Mouse (Mus musculus) embryonic facial prominence, embryonic 15.5 days (tissue): ENCODE measurements at regions not wholly inside any gene's neighbourhood (a gene's known extent, or its start where the extent isn't known, plus 50 kb on each side); places are given as distances from the start of the nearest gene placed in this dataset.

Source experiments
- ATAC-seq: fragments of 200-750 bp; cut with Nextera tagmentation; 2 replicates; pipeline ENCODE4 v1.8.0; 2017; ENCODE audit warnings: low read depth, moderate TSS enrichment; ENCODE audit not compliant: insufficient number of reproducible peaks, low FRiP score, low TSS enrichment
- H3K27ac ChIP-seq: fragments of 300-500 bp; sonication (generic); replicated peaks from 2 replicates; pipeline ENCODE4 v1.5.1; 2015; ENCODE audit warnings: mild to moderate bottlenecking, inconsistent platforms
- H3K27me3 ChIP-seq: fragments of 300-500 bp; sonication (generic); 2 replicates; pipeline ENCODE4 v1.6.1; 2015; ENCODE audit warnings: inconsistent platforms
- H3K36me3 ChIP-seq: fragments of 300-500 bp; sonication (generic); 2 replicates; pipeline ENCODE4 v1.6.1; 2015; ENCODE audit warnings: mild to moderate bottlenecking, inconsistent platforms
- H3K4me1 ChIP-seq: fragments of 300-500 bp; sonication (generic); 2 replicates; pipeline ENCODE4 v1.6.1; 2015; ENCODE audit warnings: inconsistent platforms
- H3K4me2 ChIP-seq: fragments of 300-500 bp; sonication (generic); replicated peaks from 2 replicates; pipeline ENCODE4 v1.6.1; 2015; ENCODE audit warnings: mild to moderate bottlenecking, inconsistent platforms
- H3K4me3 ChIP-seq: fragments of 300-500 bp; sonication (generic); replicated peaks from 2 replicates; pipeline ENCODE4 v1.5.1; 2015; ENCODE audit warnings: mild to moderate bottlenecking, inconsistent platforms
- H3K9ac ChIP-seq: fragments of 300-500 bp; sonication (generic); 2 replicates; pipeline ENCODE4 v1.6.1; 2015; ENCODE audit warnings: inconsistent platforms
- H3K9me3 ChIP-seq: fragments of 300-500 bp; sonication (generic); replicated peaks from 2 replicates; pipeline ENCODE4 v1.6.1; 2016; ENCODE audit warnings: inconsistent platforms
- WGBS: fragments of 180-500 bp; shearing (Covaris S2); methylation state at CpG from one replicate; pipeline ENCODE4 v1.1.7; 2015; 5-methylcytosine and 5-hydroxymethylcytosine counted together

DNA sequence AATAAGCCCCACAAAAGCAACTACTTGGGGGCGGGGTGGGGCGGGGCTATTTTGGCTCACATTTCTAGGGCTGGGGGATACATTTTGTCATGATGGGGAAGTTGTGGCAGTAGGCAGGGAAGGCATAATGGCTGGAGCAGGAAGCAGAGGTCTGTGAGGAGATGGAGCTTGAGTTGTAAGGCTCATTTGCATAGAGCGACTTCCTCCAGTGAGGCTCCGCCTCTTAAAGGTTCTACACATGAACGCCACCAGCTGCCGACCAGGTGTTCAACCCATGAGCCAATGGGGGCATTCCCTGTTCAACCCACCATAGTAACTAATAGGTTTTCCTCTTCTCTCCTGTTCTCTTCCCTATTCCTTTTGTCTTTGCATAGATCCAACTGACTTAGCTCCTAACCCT lies 302.1 kb upstream of the 4931429L15Rik start:
- 85% methylated on average over 6 of the region's 6 CpGs for WGBS
- no peaks in the 10 kb centered on the region for H3K4me1 ChIP-seq
- no peaks in the 10 kb centered on the region for H3K9me3 ChIP-seq
- H3K4me2 ChIP-seq = no peak overlapping the region
- H3K4me3 ChIP-seq = no peak overlapping the region
- H3K27ac ChIP-seq = no peak overlapping the region
- no peak overlapping the region for H3K9ac ChIP-seq
- ATAC-seq = no peak
- no peaks in the 10 kb centered on the region for H3K36me3 ChIP-seq
- H3K27me3 ChIP-seq = no peaks in the 10 kb centered on the region

GRCm38 (mm10) chr9:46610101-46611005 lies 290.6 kb upstream of the 4931429L15Rik start:
- WGBS = 33% methylated on average over 11 of the region's 11 CpGs
- Histone ChIP-seq H3K4me2 (no peak overlapping the region), H3K36me3 (no peaks in the 10 kb centered on the region), H3K27me3 (no peaks in the 10 kb centered on the region), H3K4me3 (no peak overlapping the region), H3K9ac (no peak overlapping the region), H3K4me1 (no peaks in the 10 kb centered on the region), H3K27ac (no peak overlapping the region), H3K9me3 (no peaks in the 10 kb centered on the region)
- no peak for ATAC-seq

- H3K36me3 ChIP-seq = no peaks in the 10 kb centered on the region
- no peaks in the 10 kb centered on the region for H3K27me3 ChIP-seq
- no peak for ATAC-seq
- WGBS = 84% methylated on average over 8 of the region's 8 CpGs
- H3K4me2 ChIP-seq = no peak overlapping the region
- H3K4me1 ChIP-seq = no peaks in the 10 kb centered on the region
- no peak overlapping the region for H3K27ac ChIP-seq
- H3K9ac ChIP-seq = no peak overlapping the region
- no peaks in the 10 kb centered on the region for H3K9me3 ChIP-seq
- H3K4me3 ChIP-seq = no peak overlapping the region
Observed at GRCm38 (mm10) chr9:46608695-46609094, 288.9 kb upstream of the 4931429L15Rik start.

GRCm38 (mm10) chr9:46600803-46601202 lies 281.0 kb upstream of the 4931429L15Rik start:
- H3K4me2 ChIP-seq = no peak overlapping the region
- 76% methylated on average over 9 of the region's 9 CpGs for WGBS
- H3K9ac ChIP-seq = no peak overlapping the region
- H3K36me3 ChIP-seq = no peaks in the 10 kb centered on the region
- ATAC-seq = no peak
- no peak overlapping the region for H3K27ac ChIP-seq
- H3K9me3 ChIP-seq = no peaks in the 10 kb centered on the region
- no peak overlapping the region for H3K4me3 ChIP-seq
- peaks cover 2% of the 10 kb centered on the region; the same call in 1 of the 2 replicates for H3K27me3 ChIP-seq
- peaks cover 36% of the 10 kb centered on the region for H3K4me1 ChIP-seq

DNA sequence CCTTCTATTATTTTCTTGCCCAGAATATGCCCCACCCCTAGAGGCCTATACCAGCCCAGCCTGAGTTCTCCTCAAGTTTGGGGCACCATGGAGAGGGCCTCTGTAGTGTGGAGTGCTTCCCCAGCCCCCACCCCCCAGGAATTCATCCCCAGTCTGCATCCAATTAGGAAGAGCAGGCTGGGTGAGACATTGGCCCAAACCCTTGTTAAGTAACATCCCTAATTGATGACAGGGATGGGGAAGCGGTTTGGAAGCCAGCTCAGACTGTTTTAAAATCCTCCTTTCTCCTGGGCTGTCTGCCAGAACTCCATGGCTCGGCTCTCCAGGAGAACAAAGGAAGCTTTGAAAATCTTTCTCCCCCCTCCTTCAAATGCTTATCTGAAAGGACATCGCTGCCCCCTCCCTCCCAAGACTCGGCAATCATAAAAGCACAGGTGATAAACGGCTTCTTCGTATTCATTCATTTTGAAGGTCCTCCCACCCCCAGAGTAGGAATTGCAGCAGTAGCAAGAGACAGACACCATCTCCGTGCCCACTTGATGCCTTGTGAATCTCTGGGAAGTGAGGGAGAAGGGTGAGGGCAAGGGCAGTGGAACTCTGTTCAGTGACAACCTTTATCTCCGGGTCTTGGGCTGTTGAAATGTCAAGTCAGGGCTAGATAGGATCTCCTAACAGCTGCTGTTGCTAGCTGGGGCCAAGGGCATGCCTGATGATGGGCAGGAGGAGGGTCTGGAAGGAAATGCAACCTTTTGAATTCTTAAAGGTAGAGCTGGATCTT lies 280.3 kb upstream of the 4931429L15Rik start:
- no peaks in the 10 kb centered on the region for H3K9me3 ChIP-seq
- peak; percentile 88 for ATAC-seq
- H3K4me1 ChIP-seq = peaks cover 36% of the 10 kb centered on the region
- 13% methylated on average over 8 of the region's 8 CpGs for WGBS
- 0 out of 2 replicates have a peak overlapping the region, but pooled peaks have one; percentile 11 for H3K4me2 ChIP-seq
- no peak overlapping the region for H3K9ac ChIP-seq
- no peak overlapping the region; the same call in 1 of the 2 replicates for H3K27ac ChIP-seq
- H3K4me3 ChIP-seq = no peak overlapping the region
- peaks cover 2% of the 10 kb centered on the region; the same call in 1 of the 2 replicates for H3K27me3 ChIP-seq
- no peaks in the 10 kb centered on the region for H3K36me3 ChIP-seq

- H3K4me1 ChIP-seq = peaks cover 35% of the 10 kb centered on the region
- no peak overlapping the region for H3K4me2 ChIP-seq
- no peak for ATAC-seq
- H3K27me3 ChIP-seq = peaks cover 2% of the 10 kb centered on the region; the same call in 1 of the 2 replicates
- no peaks in the 10 kb centered on the region for H3K9me3 ChIP-seq
- H3K36me3 ChIP-seq = no peaks in the 10 kb centered on the region
- no peak overlapping the region for H3K27ac ChIP-seq
- H3K4me3 ChIP-seq = no peak overlapping the region
- 92% methylated on average over 6 of the region's 6 CpGs for whole genome bisulfite sequencing
- H3K9ac ChIP-seq = no peak overlapping the region
Observed at GRCm38 (mm10) chr9:46598518-46598917, 278.7 kb upstream of the 4931429L15Rik start.

GRCm38 (mm10) chr9:46593444-46593843 lies 273.7 kb upstream of the 4931429L15Rik start:
- no peak overlapping the region for H3K4me2 ChIP-seq
- no peak for ATAC-seq
- H3K27me3 ChIP-seq = no peaks in the 10 kb centered on the region
- 82% methylated on average over 6 of the region's 6 CpGs for WGBS
- H3K36me3 ChIP-seq = no peaks in the 10 kb centered on the region
- no peak overlapping the region for H3K4me3 ChIP-seq
- H3K27ac ChIP-seq = no peak overlapping the region
- H3K9ac ChIP-seq = no peak overlapping the region
- no peaks in the 10 kb centered on the region for H3K4me1 ChIP-seq
- H3K9me3 ChIP-seq = no peaks in the 10 kb centered on the region

- Histone ChIP-seq H3K9ac (no peak overlapping the region), H3K27ac (no peak overlapping the region), H3K4me3 (no peak overlapping the region), H3K27me3 (no peaks in the 10 kb centered on the region), H3K9me3 (no peaks in the 10 kb centered on the region), H3K4me2 (no peak overlapping the region), H3K36me3 (no peaks in the 10 kb centered on the region), H3K4me1 (no peaks in the 10 kb centered on the region)
- ATAC-seq = no peak
- WGBS = 88% methylated on average over 7 of the region's 7 CpGs
Observed at GRCm38 (mm10) chr9:46592908-46593307, 273.1 kb upstream of the 4931429L15Rik start.

- Histone ChIP-seq H3K9me3 (no peaks in the 10 kb centered on the region), H3K9ac (no peak overlapping the region), H3K27ac (no peak overlapping the region), H3K4me3 (no peak overlapping the region), H3K27me3 (no peaks in the 10 kb centered on the region), H3K36me3 (no peaks in the 10 kb centered on the region), H3K4me1 (no peaks in the 10 kb centered on the region), H3K4me2 (no peak overlapping the region)
- no peak for ATAC-seq
- WGBS = 64% methylated on average over 8 of the region's 8 CpGs
Observed at GRCm38 (mm10) chr9:46586818-46587217, 267.0 kb upstream of the 4931429L15Rik start.

DNA sequence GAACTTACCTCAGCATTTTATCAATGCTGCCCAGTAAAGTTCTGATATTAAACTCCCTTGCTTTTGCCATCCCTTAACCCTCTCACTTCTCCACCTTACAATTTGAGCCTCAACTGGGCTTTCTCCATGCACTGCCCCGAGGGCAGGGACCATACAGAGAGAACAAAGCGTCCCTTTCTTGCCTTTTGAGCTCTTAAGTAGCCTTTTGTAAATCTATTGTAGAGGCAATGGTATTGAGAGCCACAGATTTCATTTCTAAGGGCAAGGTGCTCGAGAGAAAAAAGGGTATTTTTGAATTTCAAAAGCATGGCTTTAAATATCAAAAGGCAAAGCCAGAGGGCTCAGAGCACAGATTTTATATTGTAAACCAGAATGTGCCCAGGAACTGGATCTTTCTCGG lies 262.1 kb upstream of the 4931429L15Rik start:
- no peak overlapping the region for H3K27ac ChIP-seq

GRCm38 (mm10) chr9:46562301-46562700 lies 242.5 kb upstream of the 4931429L15Rik start:
- no peaks in the 10 kb centered on the region for H3K36me3 ChIP-seq
- 92% methylated on average over 4 of the region's 4 CpGs for WGBS
- H3K4me1 ChIP-seq = no peaks in the 10 kb centered on the region
- H3K9me3 ChIP-seq = no peaks in the 10 kb centered on the region
- no peak overlapping the region for H3K27ac ChIP-seq
- H3K4me2 ChIP-seq = no peak overlapping the region
- H3K9ac ChIP-seq = no peak overlapping the region
- ATAC-seq = no peak
- no peaks in the 10 kb centered on the region for H3K27me3 ChIP-seq
- no peak overlapping the region for H3K4me3 ChIP-seq

More for the DNA sequence above, 262.1 kb upstream of the 4931429L15Rik start:
- 0 out of 2 replicates have a peak, but pooled peaks cover 9% of the 10 kb centered on the region for H3K9me3 ChIP-seq
- H3K4me2 ChIP-seq = no peak overlapping the region
- 14% methylated on average over 4 of the region's 4 CpGs for WGBS
- H3K4me3 ChIP-seq = no peak overlapping the region
- no peak overlapping the region for H3K9ac ChIP-seq
- no peaks in the 10 kb centered on the region for H3K36me3 ChIP-seq
- no peak for ATAC-seq
- no peaks in the 10 kb centered on the region for H3K4me1 ChIP-seq
- H3K27me3 ChIP-seq = no peaks in the 10 kb centered on the region
